Mouse (Mus musculus) brown adipose tissue, adult 24 weeks (tissue): Measurements from ENCODE around the gene Gnb1l. TPM values are rescaled to one million over a fixed set of nuclear protein-coding genes. Genes with fewer than 3 reads are reported as not detected.

Experiments used
- H3K27ac ChIP-seq: fragments of 200-500 bp; replicated peaks from 2 replicates; pipeline ENCODE4 v1.5.1; 2012; ENCODE audit warnings: low read depth, mild to moderate bottlenecking, low read length
- H3K4me1 ChIP-seq: fragments of 200-500 bp; 2 replicates; pipeline ENCODE4 v1.6.1; 2012; ENCODE audit warnings: low read length, mixed read lengths; ENCODE audit not compliant: control insufficient read depth, insufficient read depth, insufficient read length
- H3K4me3 ChIP-seq: fragments of 200-500 bp; 2 replicates; pipeline ENCODE4 v1.5.1; 2012; ENCODE audit warnings: low read depth, mild to moderate bottlenecking, low read length, moderate library complexity; ENCODE audit not compliant: insufficient read depth
- polyA plus RNA-seq: library from polyadenylated mRNA; stranded (reverse); fragments of >200 nt; gene quantifications from 2 replicates; pipeline ENCODE4 v1.2.4, GENCODE M21; 2012; ENCODE audit not compliant: missing spikeins, insufficient read depth, insufficient read length

Gene Gnb1l
- 4.3 and 6.1 TPM in 2 replicates for polyA plus RNA-seq

DNA sequence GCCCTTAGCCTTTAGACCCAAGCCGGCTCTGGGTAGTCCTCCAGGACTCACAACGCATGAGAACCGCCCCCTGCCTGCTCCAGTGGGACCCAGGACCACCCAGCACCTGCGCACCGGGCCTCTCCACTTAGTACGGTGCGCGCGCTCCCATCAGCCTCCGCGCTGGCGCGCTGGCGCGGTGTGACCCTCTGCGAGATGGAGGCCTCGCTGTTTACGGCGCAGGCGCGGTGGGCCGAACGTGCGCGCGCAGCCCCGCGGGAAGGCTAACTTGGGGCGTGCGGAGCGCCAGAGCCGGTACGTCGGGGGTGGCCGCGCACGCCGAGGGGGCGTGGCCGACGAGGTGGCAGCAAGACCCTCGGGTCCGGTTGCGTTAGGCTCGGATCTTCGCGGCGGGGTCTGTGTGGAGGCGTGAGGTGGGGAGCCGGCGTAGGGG, at the start of gene Gnb1l, which contains the start of gene Rtl10:
Gnb1l (plus strand) TSS at position 156 of the 433 bp plus-strand sequence.
Rtl10 (plus strand) TSS at position 344 of the 433 bp plus-strand sequence.
- H3K27ac ChIP-seq: peak within 1 kb of the TSS; percentile 49
- peak within 1 kb of the TSS; percentile 88 for H3K4me3 ChIP-seq
- peaks cover 4% of the 10 kb centered on the region; the same call in 1 of the 2 replicates for H3K4me1 ChIP-seq

DNA sequence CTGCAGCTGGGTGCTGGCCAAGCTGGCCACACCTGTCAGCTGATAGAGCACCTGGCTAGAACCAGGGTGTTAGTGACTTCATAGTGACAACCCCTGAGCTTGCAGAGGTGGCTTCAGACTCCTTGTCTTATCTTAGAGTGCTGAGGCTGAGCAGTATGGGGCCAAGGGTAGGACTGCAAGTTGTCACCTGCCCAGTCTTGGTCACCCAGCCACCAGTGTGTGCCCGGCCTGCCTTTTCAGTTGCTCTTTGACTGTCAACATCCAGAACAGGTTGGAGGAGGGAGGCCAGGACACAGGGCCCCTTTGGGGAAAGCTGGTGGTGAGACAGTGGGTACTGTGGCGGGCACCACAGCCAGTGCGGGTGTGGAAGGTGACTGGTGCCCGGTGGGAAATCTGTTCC, 49.5 kb upstream of the Gnb1l start:
- H3K4me1 ChIP-seq: no peaks in the 10 kb centered on the region
- H3K4me3 ChIP-seq: no peak overlapping the region
- no peak overlapping the region for H3K27ac ChIP-seq

DNA sequence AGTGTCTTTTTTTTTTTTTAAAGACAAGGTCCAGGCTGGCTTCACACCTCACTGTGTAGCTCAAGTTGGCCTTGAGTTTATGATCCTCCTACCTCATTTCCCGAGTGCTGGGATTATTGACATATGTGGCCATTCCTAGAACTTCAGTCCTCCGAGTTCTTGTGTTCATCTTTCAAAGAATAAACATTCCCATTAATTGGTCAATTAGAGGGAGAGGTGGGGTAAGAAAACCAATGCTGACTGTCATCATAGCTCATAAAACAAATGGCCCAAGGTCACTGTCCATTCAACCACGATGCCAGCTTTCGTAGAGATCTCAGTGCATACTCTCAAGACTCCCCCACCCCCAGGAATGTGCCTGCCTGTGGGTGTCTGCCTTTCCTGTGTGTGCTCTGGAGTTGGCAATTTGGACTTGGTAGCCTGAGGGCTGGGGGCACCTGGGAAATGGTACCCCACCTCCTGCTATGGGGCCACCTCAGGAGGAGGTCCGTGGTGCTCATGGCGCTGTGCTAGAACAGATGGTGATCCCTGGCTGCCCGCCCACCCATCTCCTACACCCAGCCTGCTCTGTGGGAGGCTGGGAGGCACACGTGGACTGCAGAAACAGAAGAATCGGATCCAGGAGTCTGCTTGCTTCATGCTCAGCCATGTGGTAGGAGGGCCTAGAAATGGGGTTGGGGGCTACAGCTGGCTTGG, 46.9 kb upstream of the Gnb1l start:
- no peak overlapping the region for H3K27ac ChIP-seq
- no peaks in the 10 kb centered on the region for H3K4me1 ChIP-seq
- no peak overlapping the region for H3K4me3 ChIP-seq

DNA sequence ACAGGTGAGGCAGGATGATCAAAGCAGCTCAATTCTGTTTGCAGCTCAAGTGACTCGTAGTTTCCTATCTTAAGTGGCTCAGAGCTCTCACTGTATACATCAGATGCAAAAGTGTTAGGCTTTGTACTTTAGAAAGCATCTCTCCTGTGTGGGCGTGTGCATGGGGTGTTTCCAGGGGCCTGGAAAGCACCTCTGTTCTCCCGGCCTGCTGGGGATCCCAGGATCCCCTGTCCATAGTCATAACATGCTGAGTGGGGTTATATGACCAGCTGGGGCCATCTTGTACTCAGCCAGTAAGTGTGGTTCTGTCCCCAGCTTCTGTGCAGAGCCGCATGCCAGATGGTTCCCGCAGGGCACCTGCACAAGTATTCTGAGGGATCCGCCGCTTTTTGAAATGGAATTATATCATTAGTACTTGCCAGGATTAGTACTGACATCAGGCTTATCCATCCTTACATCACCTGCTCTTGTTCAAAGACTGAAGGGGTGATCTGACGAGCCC, 46.1 kb upstream of the Gnb1l start:
- Histone ChIP-seq H3K4me1 (no peaks in the 10 kb centered on the region), H3K27ac (no peak overlapping the region), H3K4me3 (no peak overlapping the region)

- Histone ChIP-seq H3K4me1 (no peaks in the 10 kb centered on the region; the same call in 1 of the 2 replicates), H3K4me3 (no peak overlapping the region), H3K27ac (no peak overlapping the region)
Observed at GRCm38 (mm10) chr16:18453846-18454245, 44.7 kb upstream of the Gnb1l start.

DNA sequence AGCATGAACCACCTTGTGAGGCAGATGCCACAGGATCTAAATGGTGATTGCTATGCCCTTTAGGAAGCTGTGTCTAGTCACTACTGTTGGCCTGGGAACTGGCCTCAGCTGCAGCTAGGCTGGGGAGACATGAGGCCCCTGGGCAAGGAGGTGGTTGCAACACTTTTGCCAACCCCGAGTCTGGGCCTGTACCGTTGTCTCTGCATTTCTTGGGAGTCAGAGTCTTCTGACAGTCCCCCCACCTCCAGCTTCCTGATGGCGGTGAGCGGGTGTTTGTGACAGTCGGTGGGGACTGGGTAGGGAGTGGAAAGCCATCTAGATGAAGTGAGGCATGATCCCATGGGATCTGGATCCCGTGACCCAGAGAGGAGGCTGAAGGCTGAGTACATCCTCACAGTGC, 43.1 kb upstream of the Gnb1l start:
- Histone ChIP-seq H3K4me1 (peaks cover 4% of the 10 kb centered on the region; the same call in 1 of the 2 replicates), H3K4me3 (no peak overlapping the region)

GRCm38 (mm10) chr16:18458661-18459060, 39.9 kb upstream of the Gnb1l start:
- Histone ChIP-seq H3K27ac (no peak overlapping the region), H3K4me3 (no peak overlapping the region), H3K4me1 (peaks cover 11% of the 10 kb centered on the region)

More for the DNA sequence above, 43.1 kb upstream of the Gnb1l start:
- H3K27ac ChIP-seq: no peak overlapping the region

GRCm38 (mm10) chr16:18459335-18459954, 39.1 kb upstream of the Gnb1l start:
- Histone ChIP-seq H3K4me3 (no peak overlapping the region), H3K4me1 (peaks cover 14% of the 10 kb centered on the region), H3K27ac (no peak overlapping the region)

GRCm38 (mm10) chr16:18459955-18460370, 38.5 kb upstream of the Gnb1l start:
- Histone ChIP-seq H3K27ac (no peak overlapping the region), H3K4me3 (no peak overlapping the region), H3K4me1 (peaks cover 19% of the 10 kb centered on the region)

GRCm38 (mm10) chr16:18460826-18461225, 37.7 kb upstream of the Gnb1l start:
- Histone ChIP-seq H3K4me3 (no peak overlapping the region), H3K27ac (no peak overlapping the region), H3K4me1 (peaks cover 20% of the 10 kb centered on the region)

DNA sequence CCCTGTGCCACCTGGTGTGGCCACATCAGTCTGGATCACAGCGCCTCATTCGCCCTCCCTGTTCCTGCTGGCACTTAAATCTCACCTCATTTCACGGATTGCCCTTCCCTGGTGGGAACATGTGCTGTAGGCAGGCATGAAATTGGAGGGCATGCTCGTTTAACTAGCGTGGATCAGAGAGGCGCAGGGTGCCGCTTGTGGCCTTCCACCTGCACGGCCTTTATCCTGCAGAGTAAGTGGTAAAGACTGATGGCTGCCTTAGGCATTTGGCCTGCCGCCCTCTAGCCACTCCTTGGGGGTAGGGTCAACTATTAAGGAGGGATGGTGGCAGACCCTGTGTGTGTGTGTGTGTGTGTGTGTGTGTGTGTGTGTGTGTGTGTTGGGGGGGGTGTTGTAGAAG, 36.5 kb upstream of the Gnb1l start:
- Histone ChIP-seq H3K4me3 (no peak overlapping the region), H3K27ac (no peak overlapping the region), H3K4me1 (peaks cover 20% of the 10 kb centered on the region)

DNA sequence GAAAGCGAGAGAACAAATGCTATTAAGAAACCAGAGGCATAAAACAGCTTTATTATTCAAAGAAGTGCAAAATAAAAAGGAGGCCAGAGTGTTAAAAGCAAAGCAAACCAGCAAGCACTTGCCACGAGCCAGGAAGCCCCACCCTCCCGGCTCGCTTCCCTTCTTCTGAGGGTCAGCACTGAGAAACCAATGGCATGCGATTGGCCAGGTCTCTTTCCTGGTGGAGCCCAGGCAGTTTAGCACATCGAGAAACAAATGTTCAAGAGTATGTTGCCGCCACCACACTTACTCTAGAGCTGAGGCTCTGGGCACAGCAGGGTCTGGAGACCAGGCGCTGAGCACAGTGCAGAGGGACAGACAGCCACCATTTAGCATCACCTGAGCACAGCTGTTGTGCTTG, 35.9 kb upstream of the Gnb1l start:
- H3K4me1 ChIP-seq: peaks cover 20% of the 10 kb centered on the region
- H3K27ac ChIP-seq: no peak overlapping the region
- no peak overlapping the region for H3K4me3 ChIP-seq

GRCm38 (mm10) chr16:18464271-18464670, 34.2 kb upstream of the Gnb1l start:
- H3K4me1 ChIP-seq: peaks cover 16% of the 10 kb centered on the region
- H3K4me3 ChIP-seq: no peak overlapping the region
- H3K27ac ChIP-seq: peak overlapping the region; percentile 35; the same call in 1 of the 2 replicates

GRCm38 (mm10) chr16:18470829-18471228, 27.7 kb upstream of the Gnb1l start:
- Histone ChIP-seq H3K4me3 (no peak overlapping the region), H3K27ac (no peak overlapping the region), H3K4me1 (no peaks in the 10 kb centered on the region)

- H3K4me1 ChIP-seq: no peaks in the 10 kb centered on the region
- no peak overlapping the region for H3K27ac ChIP-seq
- H3K4me3 ChIP-seq: no peak overlapping the region
Observed at GRCm38 (mm10) chr16:18471381-18471955, 27.0 kb upstream of the Gnb1l start.
